Mouse (Mus musculus): Measurements from ENCODE around the gene Mfap5. TPM values are rescaled to one million over a fixed set of nuclear protein-coding genes. Genes with fewer than 3 reads are reported as not detected.
"Not testable (repeated sequence)": the region's sequence is repeated elsewhere in the genome, so short reads cannot be mapped to it uniquely, and the experiment has no call there.

Mfap5 gene
- 1 to 10 TPM in 1 of 2 experiments, under 1 TPM in 1; 0.99 to 2.0 TPM for total RNA-seq (2021)

- intact Hi-C loops (cut with DNase I), result no loop called here
Measured at GRCm38 (mm10) chr6:122505545-122505944, at the start of gene Mfap5. Mfap5 (plus strand) TSS chr6:122505845.

GRCm38 (mm10) chr6:122458946-122459693, 46.5 kb upstream of the Mfap5 start:
- intact Hi-C loops (cut with DNase I), result no loop called here
- no peak for DNase-seq (ENCODE audit: extremely low spot score in 1 of 2, low spot score in 2 of 2)

More at GRCm38 (mm10) chr6:122505545-122505944, at the start of gene Mfap5:
- DNase-seq (ENCODE audit: extremely low spot score in 1 of 2, low spot score in 2 of 2), result no peak

GRCm38 (mm10) chr6:122466092-122466713, 39.4 kb upstream of the Mfap5 start:
- intact Hi-C loops (cut with DNase I), result loop anchor here (10.0 kb wide), 1 partner anchor 141 kb away; no protein-coding TSS in a partner anchor
- DNase-seq (ENCODE audit: extremely low spot score in 1 of 2, low spot score in 2 of 2), result no peak

- intact Hi-C loops (cut with DNase I), result loop anchor here (10.0 kb wide), 1 partner anchor 144 kb away; no protein-coding TSS in a partner anchor
- no peak for DNase-seq (ENCODE audit: extremely low spot score in 1 of 2, low spot score in 2 of 2)
Measured at GRCm38 (mm10) chr6:122469030-122469640, 36.5 kb upstream of the Mfap5 start.

- DNase-seq (ENCODE audit: extremely low spot score in 1 of 2, low spot score in 2 of 2), result no peak
- intact Hi-C loops (cut with DNase I), result no loop called here
Measured at GRCm38 (mm10) chr6:122470240-122470639, 35.4 kb upstream of the Mfap5 start.

- intact Hi-C loops (cut with DNase I); DNase-seq (ENCODE audit: extremely low spot score in 1 of 2, low spot score in 2 of 2): not testable (repeated sequence)
Measured at GRCm38 (mm10) chr6:122471461-122471860, 34.2 kb upstream of the Mfap5 start.

GRCm38 (mm10) chr6:122478062-122478461, 27.6 kb upstream of the Mfap5 start:
- intact Hi-C loops (cut with DNase I), result no loop called here
- DNase-seq (ENCODE audit: extremely low spot score in 1 of 2, low spot score in 2 of 2), result no peak

GRCm38 (mm10) chr6:122485401-122486296, 20.0 kb upstream of the Mfap5 start:
- intact Hi-C loops (cut with DNase I), result no loop called here
- DNase-seq (ENCODE audit: extremely low spot score in 1 of 2, low spot score in 2 of 2), result peak in 1 of 2 experiments; percentile 74

- intact Hi-C loops (cut with DNase I), result no loop called here
Measured at GRCm38 (mm10) chr6:122486297-122487117, 19.1 kb upstream of the Mfap5 start.

GRCm38 (mm10) chr6:122490929-122491512, 14.6 kb upstream of the Mfap5 start:
- no peak for DNase-seq (ENCODE audit: extremely low spot score in 1 of 2, low spot score in 2 of 2)
- intact Hi-C loops (cut with DNase I), result no loop called here

More at GRCm38 (mm10) chr6:122486297-122487117, 19.1 kb upstream of the Mfap5 start:
- DNase-seq (ENCODE audit: extremely low spot score in 1 of 2, low spot score in 2 of 2), result peak; percentile 53 to 86

GRCm38 (mm10) chr6:122491557-122491956, 14.1 kb upstream of the Mfap5 start:
- intact Hi-C loops (cut with DNase I), result no loop called here
- peak in 1 of 2 experiments; percentile 86 for DNase-seq (ENCODE audit: extremely low spot score in 1 of 2, low spot score in 2 of 2)

GRCm38 (mm10) chr6:122492479-122492878, 13.2 kb upstream of the Mfap5 start:
- intact Hi-C loops (cut with DNase I), result no loop called here
- no peak for DNase-seq (ENCODE audit: extremely low spot score in 1 of 2, low spot score in 2 of 2)

- intact Hi-C loops (cut with DNase I), result no loop called here
- no peak for DNase-seq (ENCODE audit: extremely low spot score in 1 of 2, low spot score in 2 of 2)
Measured at GRCm38 (mm10) chr6:122493799-122494472, 11.7 kb upstream of the Mfap5 start.

GRCm38 (mm10) chr6:122495082-122495881, 10.4 kb upstream of the Mfap5 start:
- peak; percentile 40 to 43 for DNase-seq (ENCODE audit: extremely low spot score in 1 of 2, low spot score in 2 of 2)
- intact Hi-C loops (cut with DNase I), result no loop called here

- no peak for DNase-seq (ENCODE audit: extremely low spot score in 1 of 2, low spot score in 2 of 2)
- intact Hi-C loops (cut with DNase I), result loop anchor here (2.0 kb wide), 1 partner anchor 60 kb away; no protein-coding TSS in a partner anchor
Measured at GRCm38 (mm10) chr6:122496501-122496900, 9.1 kb upstream of the Mfap5 start.

GRCm38 (mm10) chr6:122498661-122499060, 7.0 kb upstream of the Mfap5 start, which contains the start of gene Rimklb:
Rimklb (minus strand) TSS chr6:122498761.
- DNase-seq (ENCODE audit: extremely low spot score in 1 of 2, low spot score in 2 of 2), result no peak
- intact Hi-C loops (cut with DNase I), result no loop called here
